Mouse (Mus musculus) CH12.LX (cell line): ENCODE data around the gene Gm44973. TPM values are rescaled to one million over a fixed set of nuclear protein-coding genes. Genes with fewer than 3 reads are reported as not detected.

ENCODE experiments used
- DNase-seq: peaks from one replicate; pipeline ENCODE4 v3.0.0-alpha.2; 2013; ENCODE audit errors: extremely low read depth
- H3K27ac ChIP-seq: 2 replicates; pipeline ENCODE4 v1.5.1; 2012; ENCODE audit warnings: low read depth, mild to moderate bottlenecking, control low read depth, moderate library complexity; ENCODE audit not compliant: insufficient read depth
- H3K27me3 ChIP-seq: replicated peaks from 2 replicates; pipeline ENCODE3; 2012; ENCODE audit warnings: inconsistent platforms
- H3K36me3 ChIP-seq, 2 experiments: replicated peaks in 1 of 2; 2 replicates each; pipeline versions ENCODE3 to v1.6.1; 2012; ENCODE audit warnings: inconsistent platforms in 1 of 2, low read length in 1 of 2, mild to moderate bottlenecking in 1 of 2, mixed read lengths in 1 of 2, moderate library complexity in 1 of 2; ENCODE audit not compliant: control insufficient read depth in 1 of 2, insufficient read depth in 1 of 2
- H3K4me1 ChIP-seq, 2 experiments: 2 replicates each; pipeline ENCODE4 v1.6.1; 2012; ENCODE audit warnings: inconsistent platforms in 1 of 2, moderate library complexity in 1 of 2; ENCODE audit not compliant: insufficient read depth in 2 of 2, control insufficient read depth in 1 of 2
- H3K4me2 ChIP-seq: 2 replicates; pipeline ENCODE4 v1.6.1; 2012; ENCODE audit warnings: low read depth, mild to moderate bottlenecking, control low read depth; ENCODE audit not compliant: poor library complexity, insufficient read depth, severe bottlenecking
- H3K4me3 ChIP-seq, 3 experiments: fragments of 150-350 bp in 1 of 3; sonication (generic) in 1 of 3; replicated peaks in 1 of 3; 2 replicates each; pipeline versions ENCODE3 to v1.5.1; 2011 to 2012; ENCODE audit warnings: low read depth in 2 of 3, low read length in 2 of 3, mild to moderate bottlenecking in 2 of 3, moderate library complexity in 2 of 3, control low read depth in 1 of 3, improper control_type of control experiment in 1 of 3, inconsistent platforms in 1 of 3, mixed read lengths in 1 of 3; ENCODE audit not compliant: poor library complexity in 1 of 3
- H3K79me2 ChIP-seq: replicated peaks from 2 replicates; pipeline ENCODE4 v1.6.1; 2012; ENCODE audit warnings: mild to moderate bottlenecking, moderate library complexity; ENCODE audit not compliant: control insufficient read depth, poor library complexity, insufficient read depth, severe bottlenecking; ENCODE audit errors: extremely low read depth
- H3K9ac ChIP-seq: 2 replicates; pipeline ENCODE4 v1.6.1; 2012; ENCODE audit warnings: low read depth, mild to moderate bottlenecking, control low read depth, moderate library complexity; ENCODE audit not compliant: insufficient read depth
- H3K9me3 ChIP-seq: replicated peaks from 2 replicates; pipeline ENCODE3; 2012; ENCODE audit warnings: low read length, inconsistent platforms, mixed read lengths
- CHD1 ChIP-seq: IDR thresholded peaks from 2 replicates; pipeline ENCODE4 v1.6.1; 2012; ENCODE audit warnings: low read depth, low read length, improper control_type of control experiment, inconsistent platforms
- CHD2 ChIP-seq: IDR thresholded peaks from 2 replicates; pipeline ENCODE4 v1.6.1; 2011; ENCODE audit warnings: low read length, improper control_type of control experiment
- CTCF ChIP-seq, 2 experiments: IDR thresholded peaks in 1 of 2; conservative IDR thresholded peaks in 1 of 2; 2 replicates each; pipeline ENCODE4 v1.5.1; 2011 to 2012; ENCODE audit warnings: low read depth in 2 of 2, low read length in 2 of 2, improper control_type of control experiment in 1 of 2, inconsistent platforms in 1 of 2, mild to moderate bottlenecking in 1 of 2, moderate library complexity in 1 of 2
- E2F4 ChIP-seq: IDR thresholded peaks from 2 replicates; pipeline ENCODE4 v1.6.1; 2011; ENCODE audit warnings: low read depth, low read length, improper control_type of control experiment; ENCODE audit not compliant: insufficient replicate concordance
- ELF1 ChIP-seq: IDR thresholded peaks from 2 replicates; pipeline ENCODE4 v1.6.1; 2014; ENCODE audit warnings: low read depth, mild to moderate bottlenecking, inconsistent platforms, low read length, improper control_type of control experiment
- EP300 ChIP-seq: IDR thresholded peaks from 2 replicates; pipeline ENCODE4 v1.6.1; 2011; ENCODE audit warnings: low read length, improper control_type of control experiment
- ETS1 ChIP-seq: conservative IDR thresholded peaks from 2 replicates; pipeline ENCODE4 v1.6.1; 2012; ENCODE audit warnings: low read depth, mild to moderate bottlenecking, inconsistent platforms, low read length, improper control_type of control experiment, moderate library complexity
- JUN ChIP-seq: IDR thresholded peaks from 2 replicates; pipeline ENCODE4 v1.6.1; 2011; ENCODE audit warnings: low read depth, mild to moderate bottlenecking, low read length, improper control_type of control experiment, moderate library complexity; ENCODE audit not compliant: insufficient read depth
- JUND ChIP-seq: conservative IDR thresholded peaks from 2 replicates; pipeline ENCODE4 v1.6.1; 2011; ENCODE audit warnings: low read depth, low read length, improper control_type of control experiment
- KAT2A ChIP-seq: IDR thresholded peaks from 2 replicates; pipeline ENCODE4 v1.6.1; 2012; ENCODE audit warnings: low read length, improper control_type of control experiment, inconsistent platforms; ENCODE audit not compliant: insufficient replicate concordance
- MAZ ChIP-seq: IDR thresholded peaks from 2 replicates; pipeline ENCODE4 v1.6.1; 2012; ENCODE audit warnings: low read depth, mild to moderate bottlenecking, inconsistent platforms, low read length, improper control_type of control experiment, moderate library complexity
- MEF2A ChIP-seq: IDR thresholded peaks from 2 replicates; pipeline ENCODE4 v1.6.1; 2014; ENCODE audit warnings: low read depth, mild to moderate bottlenecking, inconsistent platforms, low read length, improper control_type of control experiment, borderline replicate concordance
- MXI1 ChIP-seq: IDR thresholded peaks from 2 replicates; pipeline ENCODE4 v1.6.1; 2011; ENCODE audit warnings: mild to moderate bottlenecking, low read depth, low read length, improper control_type of control experiment
- MYC ChIP-seq: IDR thresholded peaks from 2 replicates; pipeline ENCODE4 v1.6.1; 2011; ENCODE audit warnings: low read depth, mild to moderate bottlenecking, improper control_type of control experiment, low read length
- NELFE ChIP-seq: IDR thresholded peaks from 2 replicates; pipeline ENCODE4 v1.6.1; 2011; ENCODE audit warnings: low read depth, low read length, improper control_type of control experiment
- NRF1 ChIP-seq: IDR thresholded peaks from 2 replicates; pipeline ENCODE4 v1.6.1; 2014; ENCODE audit warnings: low read depth, mild to moderate bottlenecking, inconsistent platforms, low read length, improper control_type of control experiment, moderate library complexity
- POLR2A ChIP-seq: IDR thresholded peaks from 2 replicates; pipeline ENCODE4 v1.6.1; 2011; ENCODE audit warnings: low read depth, mild to moderate bottlenecking, improper control_type of control experiment, low read length
- POLR2AphosphoS2 ChIP-seq: IDR thresholded peaks from 2 replicates; pipeline ENCODE4 v1.6.1; 2011; ENCODE audit warnings: low read depth, low read length, improper control_type of control experiment
- RAD21 ChIP-seq: IDR thresholded peaks from 2 replicates; pipeline ENCODE4 v1.6.1; 2011; ENCODE audit warnings: low read depth, mild to moderate bottlenecking, low read length, improper control_type of control experiment, moderate library complexity
- RCOR1 ChIP-seq: conservative IDR thresholded peaks from 2 replicates; pipeline ENCODE4 v1.6.1; 2012; ENCODE audit warnings: low read depth, mild to moderate bottlenecking, inconsistent platforms, low read length, improper control_type of control experiment
- SIN3A ChIP-seq: IDR thresholded peaks from 2 replicates; pipeline ENCODE4 v1.6.1; 2012; ENCODE audit warnings: low read length, improper control_type of control experiment, inconsistent platforms
- SMC3 ChIP-seq: IDR thresholded peaks from 2 replicates; pipeline ENCODE4 v1.6.1; 2011; ENCODE audit warnings: low read depth, low read length, improper control_type of control experiment
- USF1 ChIP-seq: IDR thresholded peaks from 2 replicates; pipeline ENCODE4 v1.6.1; 2014; ENCODE audit warnings: low read depth, mild to moderate bottlenecking, inconsistent platforms, low read length, improper control_type of control experiment
- USF2 ChIP-seq: conservative IDR thresholded peaks from 2 replicates; pipeline ENCODE4 v1.6.1; 2011; ENCODE audit warnings: low read depth, low read length, improper control_type of control experiment
- ZC3H11A ChIP-seq: IDR thresholded peaks from 2 replicates; pipeline ENCODE4 v1.6.1; 2012; ENCODE audit warnings: low read depth, mild to moderate bottlenecking, inconsistent platforms, low read length, improper control_type of control experiment
- ZKSCAN1 ChIP-seq: IDR thresholded peaks from 2 replicates; pipeline ENCODE4 v1.6.1; 2012; ENCODE audit warnings: low read depth, inconsistent platforms, low read length, improper control_type of control experiment, borderline replicate concordance
- ZMIZ1 ChIP-seq: IDR thresholded peaks from 2 replicates; pipeline ENCODE4 v1.6.1; 2012; ENCODE audit warnings: low read depth, mild to moderate bottlenecking, inconsistent platforms, low read length, improper control_type of control experiment
- ZNF384 ChIP-seq: IDR thresholded peaks from 2 replicates; pipeline ENCODE4 v1.6.1; 2012; ENCODE audit warnings: low read depth, low read length, improper control_type of control experiment, inconsistent platforms
- dilution Hi-C: fragments of 300-500 bp; cut with MboI; formaldehyde crosslinking; loops from 2 replicates; pipeline ENCODE4 v1.14.3; 2020; ENCODE audit warnings: low sequenced_read_pairs; ENCODE audit not compliant: extremely low pct_unique_long_range_greater_than_20kb, extremely low pct_ligation_motif_present
- in situ Hi-C: fragments of 300-500 bp; cut with MboI; formaldehyde crosslinking; loops from 3 replicates; pipeline ENCODE4 v1.14.3; 2019; ENCODE audit warnings: low sequenced_read_pairs, low pct_ligation_motif_present, low pct_unique_long_range_greater_than_20kb, mixed read lengths
- polyA plus RNA-seq: library from polyadenylated mRNA; unstranded; fragments of >175 nt; gene quantifications from 2 replicates; pipeline ENCODE4 v1.2.1, GENCODE M21; 2012; ENCODE audit warnings: low read depth; ENCODE audit not compliant: insufficient read length
- total RNA-seq, 2 experiments: library from RNA; depleted of rRNA; stranded (reverse); fragments of 300-350 nt in 1 of 2; fragments of >200 nt in 1 of 2; gene quantifications; 2 replicates each; pipeline ENCODE4 v1.2.3; 2012 to 2014

Gene Gm44973
- total and polyA plus RNA-seq, 3 experiments, result 1.3 to 6.3 TPM; not detected in 1

- Histone ChIP-seq H3K4me2 (no peak overlapping the region), H3K9me3 (no peaks in the 10 kb centered on the region), H3K4me1 (peaks cover 16 to 30% of the 10 kb centered on the region in 2 experiments), H3K9ac (no peak overlapping the region), H3K79me2 (no peaks in the 10 kb centered on the region), H3K4me3 (no peak overlapping the region), H3K36me3 (peaks cover 0 to 2% of the 10 kb centered on the region in 2 experiments), H3K27me3 (no peaks in the 10 kb centered on the region), H3K27ac (no peak overlapping the region)
- dilution Hi-C loops, result no loop called here
- in situ Hi-C loops, result no loop called here
- TF ChIP-seq ELF1 (no peak), CHD2 (no peak), ZNF384 (no peak), KAT2A (no peak), E2F4 (0 out of 2 replicates have a peak, but pooled peaks have one; percentile 59), USF2 (no peak), POLR2AphosphoS2 (no peak), SIN3A (no peak), RCOR1 (no peak), NRF1 (no peak), JUND (no peak), SMC3 (peak; percentile 69), JUN (no peak), USF1 (no peak), MEF2A (no peak), EP300 (no peak), RAD21 (peak; percentile 81), CTCF (conservative IDR thresholded peaks at IDR 0.05 in 1 of 2, IDR thresholded peaks at IDR 0.05 in 1 of 2; ENCODE audit: low read depth in 2 of 2, low read length in 2 of 2) (peak; percentile 15 to 88; a peak in 2 of 4 replicates), MXI1 (no peak)
- DNase-seq, result peak; percentile 48
These were observed 32.0 kb downstream of the Gm44973 start for GRCm38 (mm10) chr7:5047313-5047712.

GRCm38 (mm10) chr7:5051193-5052192 is 36.2 kb downstream of the Gm44973 start, which contains the start of gene Zfp580:
Gene Zfp580 (plus strand): TSS chr7:5051538.
- Histone ChIP-seq H3K27me3 (no peaks in the 10 kb centered on the region), H3K4me2 (peak within 1 kb of the TSS; percentile 95), H3K79me2 (no peaks in the 10 kb centered on the region), H3K4me3 (peak within 1 kb of the TSS; percentile 70 to 72 (median 71)), H3K4me1 (peaks cover 7 to 23% of the 10 kb centered on the region in 2 experiments), H3K36me3 (peaks cover 0 to 11% of the 10 kb centered on the region in 2 experiments), H3K9me3 (no peaks in the 10 kb centered on the region), H3K27ac (peak within 1 kb of the TSS; percentile 26; the same call in 1 of the 2 replicates), H3K9ac (peak within 1 kb of the TSS; percentile 90)
- peak; percentile 72 for DNase-seq
- dilution Hi-C loops (no loop called here), in situ Hi-C loops (loop anchor here (5.0 kb wide), 1 partner anchor 109 kb away; no protein-coding TSS in a partner anchor)
- TF ChIP-seq NELFE (peak; percentile 66), POLR2A (peak; percentile 60; the same call in 1 of the 2 replicates), MEF2A (peak; percentile 75), MAZ (peak; percentile 72; the same call in 1 of the 2 replicates), JUN (no peak), E2F4 (no peak), ZMIZ1 (no peak; the same call in none of the 2 replicates), CTCF (conservative IDR thresholded peaks at IDR 0.05 in 1 of 2, IDR thresholded peaks at IDR 0.05 in 1 of 2; ENCODE audit: low read depth in 2 of 2, low read length in 2 of 2) (no peak), CHD1 (peak; percentile 83; the same call in 1 of the 2 replicates), RCOR1 (no peak), MYC (0 out of 2 replicates have a peak, but pooled peaks have one; percentile 58), ETS1 (peak; percentile 39; the same call in 1 of the 2 replicates), USF1 (no peak), SIN3A (peak; percentile 69; the same call in 1 of the 2 replicates), CHD2 (0 out of 2 replicates have a peak, but pooled peaks have one; percentile 62), ZKSCAN1 (no peak), ZC3H11A (no peak)
